Mouse (Mus musculus) monocyte, adult 59 days (primary cell): Measurements from ENCODE around the gene Idi2. TPM values are rescaled to one million over a fixed set of nuclear protein-coding genes. Genes with fewer than 3 reads are reported as not detected.

Source experiments
- total RNA-seq, 2 experiments: library from RNA; stranded (reverse); gene quantifications; one replicate each; pipeline ENCODE4 v1.2.4; 2023

Idi2 gene
- not detected for total RNA-seq

DNA sequence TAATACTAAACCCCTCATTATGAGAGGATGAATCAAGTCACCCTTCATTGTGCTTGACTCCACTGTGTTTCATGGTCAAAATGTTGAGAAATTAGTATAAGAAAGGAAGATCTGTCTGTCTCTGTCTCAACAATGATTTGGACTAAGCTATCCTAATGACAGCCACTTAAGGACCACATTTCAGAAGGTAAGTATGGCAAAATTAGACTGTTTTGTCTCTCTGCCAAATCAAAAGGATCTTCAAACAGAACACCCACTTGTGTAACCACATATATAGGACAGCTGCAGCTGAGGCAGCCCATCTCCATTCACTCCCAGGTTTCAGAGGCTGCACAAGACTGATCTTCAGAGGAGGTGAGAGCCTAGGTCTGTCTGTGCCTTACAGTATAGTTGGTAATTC, at the start of gene Idi2:
Gene Idi2 (plus strand): TSS at position 301 of the 400 bp plus-strand sequence.

GRCm38 (mm10) chr13:8948131-8948530, 4.5 kb upstream of the Idi2 start, which contains the start of gene Gm9745:
Gm9745 (minus strand) TSS chr13:8948231.

GRCm38 (mm10) chr13:8995990-8996786, 43.5 kb downstream of the Idi2 start, which contains the start of gene Gtpbp4:
Gtpbp4 (minus strand) TSS chr13:8996083.

Other genes with a start within 250 kb of the Idi2 start
- 10 to 100 TPM; 62.9 to 63.0 TPM for gene Wdr37, start 81.0 kb upstream of the Idi2 start, total RNA-seq
- gene Idi1, start 67.4 kb upstream of the Idi2 start, total RNA-seq: 10 to 100 TPM; 21.6 to 22.3 TPM
- not detected for gene Gm9745, start 4.6 kb upstream of the Idi2 start, total RNA-seq
- gene Gtpbp4, start 43.2 kb downstream of the Idi2 start, total RNA-seq: 10 to 100 TPM; 39.0 to 46.2 TPM
- 10 to 100 TPM; 83.0 to 85.4 TPM for gene Larp4b, start 141.0 kb downstream of the Idi2 start, total RNA-seq